8 mouse cellular contexts compared by ENCODE assay signal in the genomic region with DNA sequence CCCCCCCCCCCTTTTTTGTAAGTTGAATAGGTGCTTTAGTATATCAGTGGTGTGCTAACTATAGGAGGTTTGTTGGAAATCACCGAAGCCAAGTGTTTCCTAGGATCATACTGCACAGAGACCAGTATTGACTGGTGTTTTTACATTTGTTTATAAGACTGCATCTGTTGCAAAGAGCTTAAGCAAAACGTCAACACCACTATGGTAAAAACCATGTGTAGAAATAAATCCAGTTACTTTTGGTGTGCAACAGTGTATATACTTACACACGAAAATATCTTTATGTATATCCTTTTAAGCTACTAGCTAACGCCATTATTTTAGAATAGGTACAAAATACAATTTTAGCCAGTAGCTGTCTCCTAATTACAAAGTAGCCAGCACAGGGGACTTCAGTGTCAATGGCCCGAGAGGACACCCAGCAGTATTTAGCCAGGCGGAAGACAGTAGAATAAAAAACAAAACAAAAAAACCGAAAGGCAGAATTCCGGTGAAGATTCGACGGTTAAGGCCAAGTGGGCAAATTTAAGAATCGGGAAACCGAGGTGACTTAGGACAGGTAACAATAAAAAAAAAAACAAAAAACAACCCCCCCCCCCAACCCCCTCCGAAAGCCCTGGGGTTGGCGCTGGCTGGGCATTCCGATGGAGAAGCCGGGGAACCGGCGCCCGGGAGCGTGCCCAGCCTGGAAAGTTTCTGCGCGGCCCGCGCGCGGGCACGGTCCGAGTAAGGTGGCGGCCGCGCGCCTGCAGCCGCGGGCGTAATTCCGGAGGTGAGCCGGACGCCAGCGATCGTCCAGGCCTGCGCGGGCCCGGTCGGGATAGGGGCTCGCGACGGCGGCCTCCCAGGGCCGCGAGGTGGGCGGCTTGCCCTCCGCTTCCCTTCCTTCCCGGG. TPM values are rescaled to one million over a fixed set of nuclear protein-coding genes. Genes with fewer than 3 reads are reported as not detected.
DNase-seq lines count a peak whose midpoint lies in the region; ATAC-seq and TF ChIP-seq lines count a peak whose summit lies in the region.

No protein-coding gene starts in this region.

- H3K4me2 ChIP-seq in lung, postnatal 0 days (replicated peaks; ENCODE audit: low read depth, low read length) = peak overlapping the region; percentile 58

- peak overlapping the region; percentile 90 for H3K27ac ChIP-seq in testis, adult 2 months (ENCODE audit: control insufficient read depth, insufficient read depth, low read depth, low read length)
- peak overlapping the region; percentile 100 for H3K27ac ChIP-seq in lung, postnatal 0 days (ENCODE audit: low read length)

- DNase-seq in cerebellum, postnatal 4 days (ENCODE audit: low spot score in 2 of 2) = no peak
- DNase-seq in testis, postnatal 10 days (ENCODE audit: low spot score) = no peak
- peak; percentile 55 for DNase-seq in induced T-regulatory cell, adult 2 months (ENCODE audit: low read depth)
- DNase-seq in lung, postnatal 0 days (ENCODE audit: low spot score) = peak; percentile 52
- peak; percentile 18 for DNase-seq in telencephalon, adult 2 months (ENCODE audit: low read depth, low spot score)

- no peak for TF ChIP-seq EP300 in lung, postnatal 0 days (IDR thresholded peaks at IDR 0.05)

- peak; percentile 42 for ATAC-seq in cerebellum, adult (ENCODE audit: insufficient number of reproducible peaks, low FRiP score, low TSS enrichment)
- ATAC-seq in lung, postnatal 0 days = no peak; the same call in 1 of the 2 replicates

- H3K4me3 ChIP-seq in testis, adult 2 months (ENCODE audit: control insufficient read depth, low read depth, low read length) = peak overlapping the region; percentile 87
- H3K4me3 ChIP-seq in erythroblast, embryonic 14.5 days (replicated peaks) = peak overlapping the region; percentile 98
- peak overlapping the region; percentile 98 for H3K4me3 ChIP-seq in lung, postnatal 0 days (ENCODE audit: low read depth, low read length)

- TF ChIP-seq CTCF in testis, adult 2 months (IDR thresholded peaks at IDR 0.05; ENCODE audit: control insufficient read depth, insufficient read depth, insufficient replicate concordance, low read depth, low read length) = no peak
- TF ChIP-seq CTCF in lung, postnatal 0 days (IDR thresholded peaks at IDR 0.05) = no peak

- peak; percentile 57; the same call in 1 of the 2 replicates for TF ChIP-seq POLR2A in testis, adult 2 months (IDR thresholded peaks at IDR 0.05; ENCODE audit: control insufficient read depth, low read depth, low read length)

- no peaks in the 10 kb centered on the region for H3K36me3 ChIP-seq in testis, adult 2 months (ENCODE audit: control insufficient read depth, insufficient read depth, low read length)
- H3K36me3 ChIP-seq in erythroblast, embryonic 14.5 days (ENCODE audit: control insufficient read depth) = peaks cover 15% of the 10 kb centered on the region
- no peaks in the 10 kb centered on the region for H3K36me3 ChIP-seq in lung, postnatal 0 days (ENCODE audit: insufficient read depth, low read length)

- no peaks in the 10 kb centered on the region for H3K27me3 ChIP-seq in testis, adult 2 months (ENCODE audit: control insufficient read depth, insufficient read depth, low read length)
- peaks cover 4% of the 10 kb centered on the region for H3K27me3 ChIP-seq in erythroblast, embryonic 14.5 days (ENCODE audit: control insufficient read depth)
- H3K27me3 ChIP-seq in lung, postnatal 0 days (replicated peaks; ENCODE audit: insufficient read depth, low read length) = no peaks in the 10 kb centered on the region

- H3K9me3 ChIP-seq in erythroblast, embryonic 14.5 days (ENCODE audit: control insufficient read depth, low read length) = no peaks in the 10 kb centered on the region
- no peaks in the 10 kb centered on the region for H3K9me3 ChIP-seq in lung, postnatal 0 days (ENCODE audit: low read length)

- peak overlapping the region; percentile 68 for H3K9ac ChIP-seq in lung, postnatal 0 days (replicated peaks; ENCODE audit: low read depth)

- H3K4me1 ChIP-seq in testis, adult 2 months (ENCODE audit: control insufficient read depth, insufficient read depth, low read length) = peaks cover 13% of the 10 kb centered on the region
- H3K4me1 ChIP-seq in erythroblast, embryonic 14.5 days (ENCODE audit: control insufficient read depth) = peaks cover 33% of the 10 kb centered on the region
- H3K4me1 ChIP-seq in lung, postnatal 0 days (ENCODE audit: insufficient read depth, low read depth, low read length) = peaks cover 12% of the 10 kb centered on the region

- WGBS in lung, postnatal 0 days = 3% methylated on average over 45 of the region's 53 CpGs

RNA-seq across cellular contexts. Expression of a gene that starts 1.2 kb away (rescaled TPM):
- polyA plus RNA-seq in testis, adult 2 months (2012; rRNA removed) = 14.0 and 15.0 TPM in 2 replicates
- 1.7 and 2.2 TPM in 2 replicates for polyA plus RNA-seq in erythroblast, embryonic 14.5 days (2012)
- 7.7 and 8.0 TPM in 2 replicates for polyA plus RNA-seq in lung, postnatal 0 days (2015; fragmentation: Nextera tagmentation; extraction: Ambion mirVana)

RNA-seq across cellular contexts. Expression of a gene that starts 42.0 kb away (rescaled TPM):
- polyA plus RNA-seq in testis, adult 2 months (2012; rRNA removed) = 14.2 and 16.7 TPM in 2 replicates
- 0.06 and 0.20 TPM in 2 replicates for polyA plus RNA-seq in erythroblast, embryonic 14.5 days (2012)
- 46.6 and 47.5 TPM in 2 replicates for polyA plus RNA-seq in lung, postnatal 0 days (2015; fragmentation: Nextera tagmentation; extraction: Ambion mirVana)

Comparison
In these comparisons a context has a peak if more than half of its experiments do, and no peak if none do; other contexts are left out.
1. DNase-seq: peak in induced T-regulatory cell, adult 2 months (single experiment), lung, postnatal 0 days (single experiment) and telencephalon, adult 2 months (single experiment); none in cerebellum, postnatal 4 days (0 of 2) and testis, postnatal 10 days (single experiment).
2. RNA of a gene that starts 42.0 kb away (polyA plus RNA-seq): 46.6 to 47.5 TPM in lung, postnatal 0 days and 14.2 to 16.7 TPM in testis, adult 2 months; 0.06 to 0.20 TPM in erythroblast, embryonic 14.5 days; every median in the first group is over 10 times any median in the second.
3. Peak in every context shown above with its lines, with median percentiles within 50 percentile points of each other: H3K4me3 ChIP-seq.